ENCODE assay signal across 7 mouse cellular contexts in genomic region chr9:106172527-106172926, GRCm38 (mm10). TPM values are rescaled to one million over a fixed set of nuclear protein-coding genes. Genes with fewer than 3 reads are reported as not detected.
DNase-seq lines count a peak whose midpoint lies in the region; ATAC-seq and TF ChIP-seq lines count a peak whose summit lies in the region.

No protein-coding gene starts in this region.

- no peaks in the 10 kb centered on the region for H3K27me3 ChIP-seq in megakaryocyte, embryonic 14.5 days (replicated peaks)
- H3K27me3 ChIP-seq in forebrain, embryonic 12.5 days: no peaks in the 10 kb centered on the region
- H3K27me3 ChIP-seq in limb, embryonic 14.5 days (ENCODE audit: control insufficient read depth, insufficient read depth, low read length): no peaks in the 10 kb centered on the region
- H3K27me3 ChIP-seq in stomach, embryonic 16.5 days (ENCODE audit: control insufficient read depth, insufficient read depth, low read length): no peaks in the 10 kb centered on the region

- peak overlapping the region; percentile 83 for H3K9ac ChIP-seq in forebrain, embryonic 12.5 days
- H3K9ac ChIP-seq in limb, embryonic 14.5 days (ENCODE audit: low read depth, low read length, severe bottlenecking): peak overlapping the region; percentile 90; the same call in 1 of the 2 replicates
- H3K9ac ChIP-seq in stomach, embryonic 16.5 days (ENCODE audit: low read length): no peak overlapping the region

- peaks cover 19% of the 10 kb centered on the region for H3K36me3 ChIP-seq in megakaryocyte, embryonic 14.5 days (replicated peaks; ENCODE audit: low read length)
- H3K36me3 ChIP-seq in forebrain, embryonic 12.5 days (replicated peaks): peaks cover 14% of the 10 kb centered on the region
- H3K36me3 ChIP-seq in limb, embryonic 14.5 days (ENCODE audit: control insufficient read depth, insufficient read depth, low read length): peaks cover 14% of the 10 kb centered on the region
- H3K36me3 ChIP-seq in stomach, embryonic 16.5 days (ENCODE audit: control insufficient read depth, insufficient read depth, low read length): no peaks in the 10 kb centered on the region; the same call in 1 of the 2 replicates

- peak overlapping the region; percentile 100 for H3K4me3 ChIP-seq in megakaryocyte, embryonic 14.5 days (replicated peaks)
- H3K4me3 ChIP-seq in forebrain, embryonic 12.5 days (replicated peaks): peak overlapping the region; percentile 92
- peak overlapping the region; percentile 76 for H3K4me3 ChIP-seq in limb, embryonic 14.5 days (replicated peaks; ENCODE audit: low read length)
- peak overlapping the region; percentile 99 for H3K4me3 ChIP-seq in stomach, embryonic 16.5 days (replicated peaks; ENCODE audit: low read length)

- 40% methylated on average over 3 of the region's 3 CpGs for WGBS in forebrain, embryonic 12.5 days
- 12% methylated on average over 3 of the region's 3 CpGs for WGBS in limb, embryonic 14.5 days
- WGBS in stomach, embryonic 16.5 days: 2% methylated on average over 3 of the region's 3 CpGs

- H3K9me3 ChIP-seq in megakaryocyte, embryonic 14.5 days: no peaks in the 10 kb centered on the region
- H3K9me3 ChIP-seq in forebrain, embryonic 12.5 days: no peaks in the 10 kb centered on the region
- H3K9me3 ChIP-seq in limb, embryonic 14.5 days (ENCODE audit: control insufficient read depth, low read length): no peaks in the 10 kb centered on the region
- no peaks in the 10 kb centered on the region for H3K9me3 ChIP-seq in stomach, embryonic 16.5 days (replicated peaks; ENCODE audit: control insufficient read depth, low read length)

- no peak for DNase-seq in limb, embryonic 14.5 days (ENCODE audit: low spot score)
- no peak for DNase-seq in left cerebral cortex, adult 18-20 months (ENCODE audit: low spot score in 2 of 2)
- DNase-seq in cerebellum, postnatal 36 days: no peak

- peaks cover 50% of the 10 kb centered on the region for H3K4me1 ChIP-seq in megakaryocyte, embryonic 14.5 days
- H3K4me1 ChIP-seq in forebrain, embryonic 12.5 days: peaks cover 38% of the 10 kb centered on the region
- peaks cover 27% of the 10 kb centered on the region for H3K4me1 ChIP-seq in limb, embryonic 14.5 days (ENCODE audit: control insufficient read depth, insufficient read depth, low read length)
- peaks cover 30% of the 10 kb centered on the region for H3K4me1 ChIP-seq in stomach, embryonic 16.5 days (ENCODE audit: control insufficient read depth, insufficient read depth, low read length)

- H3K4me2 ChIP-seq in forebrain, embryonic 12.5 days: peak overlapping the region; percentile 75
- H3K4me2 ChIP-seq in limb, embryonic 14.5 days (replicated peaks; ENCODE audit: low read depth, low read length, severe bottlenecking): peak overlapping the region; percentile 73
- H3K4me2 ChIP-seq in stomach, embryonic 16.5 days (ENCODE audit: low read depth, low read length): peak overlapping the region; percentile 72

- H3K27ac ChIP-seq in forebrain, embryonic 12.5 days: no peak overlapping the region
- H3K27ac ChIP-seq in limb, embryonic 14.5 days (replicated peaks; ENCODE audit: low read depth, low read length): no peak overlapping the region
- H3K27ac ChIP-seq in stomach, embryonic 16.5 days (ENCODE audit: low read length): no peak overlapping the region

- no peak for ATAC-seq in megakaryocyte, adult 5-6 weeks (ENCODE audit: poor library complexity, severe bottlenecking)
- no peak for ATAC-seq in forebrain, embryonic 12.5 days (ENCODE audit: low FRiP score)
- no peak for ATAC-seq in limb, embryonic 14.5 days (ENCODE audit: low FRiP score, low read depth)
- no peak for ATAC-seq in stomach, embryonic 16.5 days (ENCODE audit: insufficient read depth, low FRiP score)

- no peak for TF ChIP-seq POLR2A in limb, embryonic 14.5 days (IDR thresholded peaks at IDR 0.05; ENCODE audit: borderline replicate concordance, extremely low read depth, insufficient read depth, insufficient read length)

RNA-seq across cellular contexts. Expression of gene Wdr82, which starts 1.8 kb away (rescaled TPM):
- polyA plus RNA-seq in megakaryocyte, embryonic 14.5 days (2012; ENCODE audit: insufficient read depth, low replicate concordance): 3.7 and 4.5 TPM in 2 replicates
- total RNA-seq in megakaryocyte, adult 5-6 weeks (2015): 41.5 and 49.1 TPM in 2 replicates
- total RNA-seq in megakaryocyte, adult 5-6 weeks (2017): 49.8 and 61.9 TPM in 2 replicates
- polyA plus RNA-seq in forebrain, embryonic 12.5 days (2016; fragmentation: Nextera tagmentation; extraction: Ambion mirVana): 38.1 and 41.2 TPM in 2 replicates
- 104 and 122 TPM in 2 replicates for polyA plus RNA-seq in limb, embryonic 14.5 days (2012; rRNA removed)
- polyA plus RNA-seq in limb, embryonic 14.5 days (2014; fragmentation: Nextera tagmentation; extraction: Ambion mirVana): 30.2 and 32.5 TPM in 2 replicates
- 16.1 TPM in 2 replicates for polyA plus RNA-seq in stomach, embryonic 16.5 days (2015; fragmentation: Nextera tagmentation; extraction: Ambion mirVana)
- total RNA-seq in left cerebral cortex, adult 18-20 months (2021): 100 to 1,000 TPM; 128 to 136 TPM

RNA-seq across cellular contexts. Expression of gene Glyctk, which starts 14.6 kb away (rescaled TPM):
- polyA plus RNA-seq in megakaryocyte, embryonic 14.5 days (2012; ENCODE audit: insufficient read depth, low replicate concordance): 1.1 and 4.1 TPM in 2 replicates
- total RNA-seq in megakaryocyte, adult 5-6 weeks (2015): 0.11 and 0.89 TPM in 2 replicates
- 0.88 and 1.8 TPM in 2 replicates for total RNA-seq in megakaryocyte, adult 5-6 weeks (2017)
- polyA plus RNA-seq in forebrain, embryonic 12.5 days (2016; fragmentation: Nextera tagmentation; extraction: Ambion mirVana): 9.1 and 10.2 TPM in 2 replicates
- polyA plus RNA-seq in limb, embryonic 14.5 days (2012; rRNA removed): 3.5 and 4.9 TPM in 2 replicates
- 2.5 and 2.6 TPM in 2 replicates for polyA plus RNA-seq in limb, embryonic 14.5 days (2014; fragmentation: Nextera tagmentation; extraction: Ambion mirVana)
- 3.1 and 3.5 TPM in 2 replicates for polyA plus RNA-seq in stomach, embryonic 16.5 days (2015; fragmentation: Nextera tagmentation; extraction: Ambion mirVana)
- 1 to 10 TPM; 3.6 to 3.8 TPM for total RNA-seq in left cerebral cortex, adult 18-20 months (2021)

RNA-seq across cellular contexts. Expression of gene Ppm1m, which starts 27.0 kb away (rescaled TPM):
- polyA plus RNA-seq in megakaryocyte, embryonic 14.5 days (2012; ENCODE audit: insufficient read depth, low replicate concordance): 8.2 and 12.4 TPM in 2 replicates
- 42.3 and 52.2 TPM in 2 replicates for total RNA-seq in megakaryocyte, adult 5-6 weeks (2015)
- total RNA-seq in megakaryocyte, adult 5-6 weeks (2017): 46.4 and 49.6 TPM in 2 replicates
- polyA plus RNA-seq in forebrain, embryonic 12.5 days (2016; fragmentation: Nextera tagmentation; extraction: Ambion mirVana): 29.6 and 33.3 TPM in 2 replicates
- 87.0 and 93.5 TPM in 2 replicates for polyA plus RNA-seq in limb, embryonic 14.5 days (2012; rRNA removed)
- 39.2 and 48.3 TPM in 2 replicates for polyA plus RNA-seq in limb, embryonic 14.5 days (2014; fragmentation: Nextera tagmentation; extraction: Ambion mirVana)
- polyA plus RNA-seq in stomach, embryonic 16.5 days (2015; fragmentation: Nextera tagmentation; extraction: Ambion mirVana): 35.1 and 36.0 TPM in 2 replicates
- 10 to 100 TPM; 19.0 to 22.3 TPM for total RNA-seq in left cerebral cortex, adult 18-20 months (2021)

RNA-seq across cellular contexts. Expression of gene Twf2, which starts 30.4 kb away (rescaled TPM):
- polyA plus RNA-seq in megakaryocyte, embryonic 14.5 days (2012; ENCODE audit: insufficient read depth, low replicate concordance): 149 TPM in 2 replicates
- total RNA-seq in megakaryocyte, adult 5-6 weeks (2015): 76.8 and 79.8 TPM in 2 replicates
- 109 and 110 TPM in 2 replicates for total RNA-seq in megakaryocyte, adult 5-6 weeks (2017)
- polyA plus RNA-seq in forebrain, embryonic 12.5 days (2016; fragmentation: Nextera tagmentation; extraction: Ambion mirVana): 53.9 and 59.3 TPM in 2 replicates
- polyA plus RNA-seq in limb, embryonic 14.5 days (2012; rRNA removed): 69.2 and 76.3 TPM in 2 replicates
- 62.4 and 65.6 TPM in 2 replicates for polyA plus RNA-seq in limb, embryonic 14.5 days (2014; fragmentation: Nextera tagmentation; extraction: Ambion mirVana)
- polyA plus RNA-seq in stomach, embryonic 16.5 days (2015; fragmentation: Nextera tagmentation; extraction: Ambion mirVana): 54.9 and 57.8 TPM in 2 replicates
- 10 to 100 TPM; 50.9 to 60.8 TPM for total RNA-seq in left cerebral cortex, adult 18-20 months (2021)

RNA-seq across cellular contexts. Expression of gene Tlr9, which starts 49.9 kb away (rescaled TPM):
- 0.63 and 2.3 TPM in 2 replicates for polyA plus RNA-seq in megakaryocyte, embryonic 14.5 days (2012; ENCODE audit: insufficient read depth, low replicate concordance)
- 47.5 and 51.3 TPM in 2 replicates for total RNA-seq in megakaryocyte, adult 5-6 weeks (2015)
- total RNA-seq in megakaryocyte, adult 5-6 weeks (2017): 7.4 and 10.9 TPM in 2 replicates
- not detected in 2 replicates for polyA plus RNA-seq in forebrain, embryonic 12.5 days (2016; fragmentation: Nextera tagmentation; extraction: Ambion mirVana)
- 0.96 and 0.99 TPM in 2 replicates for polyA plus RNA-seq in limb, embryonic 14.5 days (2012; rRNA removed)
- polyA plus RNA-seq in limb, embryonic 14.5 days (2014; fragmentation: Nextera tagmentation; extraction: Ambion mirVana): 0.08 and 0.11 TPM in 2 replicates
- polyA plus RNA-seq in stomach, embryonic 16.5 days (2015; fragmentation: Nextera tagmentation; extraction: Ambion mirVana): 0.09 TPM in 2 replicates
- total RNA-seq in left cerebral cortex, adult 18-20 months (2021): under 1 TPM; 0.91 to 0.95 TPM
